Mouse (Mus musculus): ENCODE data around the gene Pes1. TPM values are rescaled to one million over a fixed set of nuclear protein-coding genes. Genes with fewer than 3 reads are reported as not detected.
A peak's percentile ranks its signal among the peaks of the same experiment; 100 is the strongest.

Pes1 gene
- polyA plus RNA-seq (2012; rRNA removed) = 11.2 and 17.8 TPM in 2 replicates

- Histone ChIP-seq H3K4me3 (ENCODE audit: low read depth, low read length) (peak within 1 kb of the TSS; percentile 94), H3K27ac (ENCODE audit: insufficient read depth, low read depth, low read length) (peak within 1 kb of the TSS; percentile 39; the same call in 1 of the 2 replicates), H3K27me3 (ENCODE audit: control insufficient read depth, insufficient read depth, low read length) (no peaks in the 10 kb centered on the region), H3K4me1 (ENCODE audit: control insufficient read depth, insufficient read depth, insufficient read length, low read length) (peaks cover 3% of the 10 kb centered on the region; the same call in 1 of the 2 replicates), H3K36me3 (ENCODE audit: control insufficient read depth, insufficient read depth, low read length) (no peaks in the 10 kb centered on the region)
- TF ChIP-seq CTCF (IDR thresholded peaks at IDR 0.05; ENCODE audit: extremely low read depth, insufficient read length, insufficient replicate concordance, low read depth, low read length) = no peak
- peak; percentile 34; the same call in 1 of the 2 replicates for TF ChIP-seq POLR2A (IDR thresholded peaks at IDR 0.05; ENCODE audit: low read depth, low read length)
- under 1% methylated on average over 31 of the region's 31 CpGs for WGBS
Observed at GRCm38 (mm10) chr11:3963610-3964415, at the start of gene Pes1. Pes1 (plus strand) TSS chr11:3963975.

- peaks cover 11% of the 10 kb centered on the region for H3K36me3 ChIP-seq (ENCODE audit: control insufficient read depth, insufficient read depth, low read length)
- no peaks in the 10 kb centered on the region for H3K27me3 ChIP-seq (ENCODE audit: control insufficient read depth, insufficient read depth, low read length)
- H3K4me1 ChIP-seq (ENCODE audit: control insufficient read depth, insufficient read depth, insufficient read length, low read length) = peaks cover 11% of the 10 kb centered on the region
- TF ChIP-seq CTCF (IDR thresholded peaks at IDR 0.05; ENCODE audit: extremely low read depth, insufficient read length, insufficient replicate concordance, low read depth, low read length) (peak; percentile 98), POLR2A (IDR thresholded peaks at IDR 0.05; ENCODE audit: low read depth, low read length) (no peak)
- WGBS = under 1% methylated on average over 26 of the region's 28 CpGs
- peak within 1 kb of the TSS; percentile 4; the same call in 1 of the 2 replicates for H3K27ac ChIP-seq (ENCODE audit: insufficient read depth, low read depth, low read length)
- peak within 1 kb of the TSS; percentile 64 for H3K4me3 ChIP-seq (ENCODE audit: low read depth, low read length)
Observed at GRCm38 (mm10) chr11:3914109-3914840, 49.5 kb upstream of the Pes1 start, which contains the start of gene Slc35e4. Slc35e4 (minus strand) TSS chr11:3914664.

- Histone ChIP-seq H3K4me3 (ENCODE audit: low read depth, low read length) (no peak overlapping the region), H3K27me3 (ENCODE audit: control insufficient read depth, insufficient read depth, low read length) (no peaks in the 10 kb centered on the region), H3K4me1 (ENCODE audit: control insufficient read depth, insufficient read depth, insufficient read length, low read length) (peaks cover 4% of the 10 kb centered on the region; the same call in 1 of the 2 replicates), H3K27ac (ENCODE audit: insufficient read depth, low read depth, low read length) (no peak overlapping the region), H3K36me3 (ENCODE audit: control insufficient read depth, insufficient read depth, low read length) (peaks cover 30% of the 10 kb centered on the region)
- peak; percentile 55; the same call in 1 of the 2 replicates for TF ChIP-seq CTCF (IDR thresholded peaks at IDR 0.05; ENCODE audit: extremely low read depth, insufficient read length, insufficient replicate concordance, low read depth, low read length)
- TF ChIP-seq POLR2A (IDR thresholded peaks at IDR 0.05; ENCODE audit: low read depth, low read length) = no peak
- WGBS = 46% methylated on average over 1 of the region's 1 CpGs
Observed at GRCm38 (mm10) chr11:3918738-3919137, 45.0 kb upstream of the Pes1 start.

- no peaks in the 10 kb centered on the region for H3K27me3 ChIP-seq (ENCODE audit: control insufficient read depth, insufficient read depth, low read length)
- H3K27ac ChIP-seq (ENCODE audit: insufficient read depth, low read depth, low read length) = no peak overlapping the region
- TF ChIP-seq CTCF (IDR thresholded peaks at IDR 0.05; ENCODE audit: extremely low read depth, insufficient read length, insufficient replicate concordance, low read depth, low read length) (no peak), POLR2A (IDR thresholded peaks at IDR 0.05; ENCODE audit: low read depth, low read length) (no peak)
- 80% methylated on average over 7 of the region's 7 CpGs for WGBS
- no peaks in the 10 kb centered on the region for H3K4me1 ChIP-seq (ENCODE audit: control insufficient read depth, insufficient read depth, insufficient read length, low read length)
- H3K36me3 ChIP-seq (ENCODE audit: control insufficient read depth, insufficient read depth, low read length) = peaks cover 46% of the 10 kb centered on the region
- no peak overlapping the region for H3K4me3 ChIP-seq (ENCODE audit: low read depth, low read length)
Observed at GRCm38 (mm10) chr11:3920476-3920875, 43.3 kb upstream of the Pes1 start.

- H3K27ac ChIP-seq (ENCODE audit: insufficient read depth, low read depth, low read length) = no peak overlapping the region
- no peak overlapping the region for H3K4me3 ChIP-seq (ENCODE audit: low read depth, low read length)
- WGBS = 35% methylated on average over 8 of the region's 8 CpGs
- peaks cover 53% of the 10 kb centered on the region for H3K36me3 ChIP-seq (ENCODE audit: control insufficient read depth, insufficient read depth, low read length)
- no peak for TF ChIP-seq POLR2A (IDR thresholded peaks at IDR 0.05; ENCODE audit: low read depth, low read length)
- peak; percentile 84; the same call in 1 of the 2 replicates for TF ChIP-seq CTCF (IDR thresholded peaks at IDR 0.05; ENCODE audit: extremely low read depth, insufficient read length, insufficient replicate concordance, low read depth, low read length)
- H3K27me3 ChIP-seq (ENCODE audit: control insufficient read depth, insufficient read depth, low read length) = no peaks in the 10 kb centered on the region
- H3K4me1 ChIP-seq (ENCODE audit: control insufficient read depth, insufficient read depth, insufficient read length, low read length) = no peaks in the 10 kb centered on the region
Observed at GRCm38 (mm10) chr11:3921281-3921850, 42.4 kb upstream of the Pes1 start.

- Histone ChIP-seq H3K27ac (ENCODE audit: insufficient read depth, low read depth, low read length) (no peak overlapping the region), H3K4me3 (ENCODE audit: low read depth, low read length) (no peak overlapping the region), H3K4me1 (ENCODE audit: control insufficient read depth, insufficient read depth, insufficient read length, low read length) (no peaks in the 10 kb centered on the region), H3K27me3 (ENCODE audit: control insufficient read depth, insufficient read depth, low read length) (no peaks in the 10 kb centered on the region), H3K36me3 (ENCODE audit: control insufficient read depth, insufficient read depth, low read length) (peaks cover 57% of the 10 kb centered on the region)
- WGBS = 95% methylated on average over 9 of the region's 9 CpGs
- TF ChIP-seq POLR2A (IDR thresholded peaks at IDR 0.05; ENCODE audit: low read depth, low read length) = no peak
- no peak for TF ChIP-seq CTCF (IDR thresholded peaks at IDR 0.05; ENCODE audit: extremely low read depth, insufficient read length, insufficient replicate concordance, low read depth, low read length)
Observed at GRCm38 (mm10) chr11:3922115-3922514, 41.7 kb upstream of the Pes1 start.

Measured in small intestine, adult 2 months (tissue).